Mouse (Mus musculus): ENCODE results near the gene Eci1.
"Not testable (repeated sequence)": the region's sequence is repeated elsewhere in the genome, so short reads cannot be mapped to it uniquely, and the experiment has no call there.

Eci1 gene

GRCm38 (mm10) chr17:24426471-24427169 lies at the start of gene Eci1:
Gene Eci1, plus strand, starts transcription at chr17:24426641.
- DNase-seq (ENCODE audit: low spot score), result peak; percentile 77

- no peak for DNase-seq (ENCODE audit: low spot score)
Observed at GRCm38 (mm10) chr17:24378496-24378895, 47.9 kb upstream of the Eci1 start.

- DNase-seq (ENCODE audit: low spot score), result no peak
Observed at GRCm38 (mm10) chr17:24383789-24384188, 42.7 kb upstream of the Eci1 start.

- DNase-seq (ENCODE audit: low spot score), result no peak
Observed at GRCm38 (mm10) chr17:24388711-24389110, 37.7 kb upstream of the Eci1 start.

GRCm38 (mm10) chr17:24389865-24390264 lies 36.6 kb upstream of the Eci1 start:
- DNase-seq (ENCODE audit: low spot score), result peak; percentile 12

GRCm38 (mm10) chr17:24391149-24391548 lies 35.3 kb upstream of the Eci1 start:
- DNase-seq (ENCODE audit: low spot score), result peak; percentile 10

- DNase-seq (ENCODE audit: low spot score), result no peak
Observed at GRCm38 (mm10) chr17:24393527-24393926, 32.9 kb upstream of the Eci1 start.

GRCm38 (mm10) chr17:24394456-24394855 lies 32.0 kb upstream of the Eci1 start:
- DNase-seq (ENCODE audit: low spot score), result no peak

- DNase-seq (ENCODE audit: low spot score), result no peak
Observed at GRCm38 (mm10) chr17:24402371-24402770, 24.1 kb upstream of the Eci1 start.

- DNase-seq (ENCODE audit: low spot score), result no peak
Observed at GRCm38 (mm10) chr17:24407116-24407803, 19.2 kb upstream of the Eci1 start.

GRCm38 (mm10) chr17:24413557-24414211 lies 12.8 kb upstream of the Eci1 start:
- DNase-seq (ENCODE audit: low spot score), result peak; percentile 30

GRCm38 (mm10) chr17:24414230-24414976 lies 12.0 kb upstream of the Eci1 start, which contains the start of gene Rnps1:
Gene Rnps1, plus strand, starts transcription at chr17:24414565.
- DNase-seq (ENCODE audit: low spot score), result peak; percentile 90

GRCm38 (mm10) chr17:24415011-24415410 lies 11.4 kb upstream of the Eci1 start:
- no peak for DNase-seq (ENCODE audit: low spot score)

GRCm38 (mm10) chr17:24416051-24416652 lies 10.3 kb upstream of the Eci1 start:
- no peak for DNase-seq (ENCODE audit: low spot score)

GRCm38 (mm10) chr17:24423114-24423513 lies 3.3 kb upstream of the Eci1 start:
- DNase-seq (ENCODE audit: low spot score), result no peak

- no peak for DNase-seq (ENCODE audit: low spot score)
Observed at GRCm38 (mm10) chr17:24424489-24424888, 2.0 kb upstream of the Eci1 start.

GRCm38 (mm10) chr17:24425326-24425725 lies 1.1 kb upstream of the Eci1 start:
- not testable (repeated sequence) for DNase-seq (ENCODE audit: low spot score)

GRCm38 (mm10) chr17:24425905-24426304 lies 536 bp upstream of the Eci1 start:
- DNase-seq (ENCODE audit: low spot score), result no peak

- no peak for DNase-seq (ENCODE audit: low spot score)
Observed at GRCm38 (mm10) chr17:24427170-24427557, 723 bp downstream of the Eci1 start.

- DNase-seq (ENCODE audit: low spot score), result no peak
Observed at GRCm38 (mm10) chr17:24429201-24429983, 3.0 kb downstream of the Eci1 start.

- DNase-seq (ENCODE audit: low spot score), result peak; percentile 50
Observed at GRCm38 (mm10) chr17:24437016-24437415, 10.6 kb downstream of the Eci1 start.
